Mouse (Mus musculus) kidney, postnatal 0 days (tissue): Measurements from ENCODE around the gene Wfs1. TPM values are rescaled to one million over a fixed set of nuclear protein-coding genes. Genes with fewer than 3 reads are reported as not detected.

Experiments used
- ATAC-seq: fragments of 200-750 bp; cut with Nextera tagmentation; replicated peaks from 2 replicates; pipeline ENCODE4 v1.8.0; 2017; ENCODE audit warnings: low read depth, moderate number of reproducible peaks, moderate TSS enrichment, moderate library complexity; ENCODE audit not compliant: low FRiP score
- DNase-seq: peaks from one replicate; pipeline ENCODE4 v3.0.0-alpha.2; 2016; ENCODE audit warnings: low spot score
- H3K27ac ChIP-seq: fragments of 300-500 bp; sonication (generic); 2 replicates; pipeline ENCODE4 v1.5.1; 2014; ENCODE audit warnings: mild to moderate bottlenecking
- H3K27me3 ChIP-seq: fragments of 300-500 bp; sonication (generic); 2 replicates; pipeline ENCODE4 v1.6.1; 2014; ENCODE audit warnings: low read length, mixed read lengths; ENCODE audit not compliant: insufficient read depth
- H3K36me3 ChIP-seq: fragments of 300-500 bp; sonication (generic); 2 replicates; pipeline ENCODE4 v1.6.1; 2014; ENCODE audit warnings: low read length, mixed read lengths; ENCODE audit not compliant: insufficient read depth
- H3K4me1 ChIP-seq: fragments of 300-500 bp; sonication (generic); replicated peaks from 2 replicates; pipeline ENCODE4 v1.6.1; 2014; ENCODE audit warnings: antibody characterized with exemption, low read length, mixed read lengths; ENCODE audit not compliant: insufficient read depth
- H3K4me2 ChIP-seq: fragments of 300-500 bp; sonication (generic); 2 replicates; pipeline ENCODE4 v1.6.1; 2014; ENCODE audit warnings: mild to moderate bottlenecking, low read length, moderate library complexity, mixed read lengths
- H3K4me3 ChIP-seq: fragments of 300-500 bp; sonication (generic); replicated peaks from 2 replicates; pipeline ENCODE4 v1.5.1; 2014; ENCODE audit warnings: low read depth, low read length
- H3K9ac ChIP-seq: fragments of 300-500 bp; sonication (generic); 2 replicates; pipeline ENCODE4 v1.6.1; 2014; ENCODE audit warnings: low read depth, low read length
- H3K9me3 ChIP-seq: fragments of 300-500 bp; sonication (generic); replicated peaks from 2 replicates; pipeline ENCODE4 v1.6.1; 2016; ENCODE audit warnings: low read length, inconsistent platforms, mixed read lengths
- CTCF ChIP-seq: IDR thresholded peaks from 2 replicates; pipeline ENCODE4 v1.5.1; 2016; ENCODE audit warnings: antibody characterized with exemption, low read depth, mild to moderate bottlenecking, moderate library complexity
- WGBS: fragments of 180-500 bp; shearing (Covaris S2); extraction: QIAGEN DNeasy Blood & Tissue Kit; methylation state at CpG from one replicate; pipeline ENCODE4 v1.1.7; 2014; 5-methylcytosine and 5-hydroxymethylcytosine counted together
- polyA plus RNA-seq: library from polyadenylated mRNA; unstranded; fragments of >200 nt; fragmentation: Nextera tagmentation; extraction: Ambion mirVana; gene quantifications from 2 replicates; pipeline ENCODE4 v1.2.1, GENCODE M21; 2015

Wfs1 gene
- polyA plus RNA-seq, 1 experiment from 2014 or later: 14.2 TPM

DNA sequence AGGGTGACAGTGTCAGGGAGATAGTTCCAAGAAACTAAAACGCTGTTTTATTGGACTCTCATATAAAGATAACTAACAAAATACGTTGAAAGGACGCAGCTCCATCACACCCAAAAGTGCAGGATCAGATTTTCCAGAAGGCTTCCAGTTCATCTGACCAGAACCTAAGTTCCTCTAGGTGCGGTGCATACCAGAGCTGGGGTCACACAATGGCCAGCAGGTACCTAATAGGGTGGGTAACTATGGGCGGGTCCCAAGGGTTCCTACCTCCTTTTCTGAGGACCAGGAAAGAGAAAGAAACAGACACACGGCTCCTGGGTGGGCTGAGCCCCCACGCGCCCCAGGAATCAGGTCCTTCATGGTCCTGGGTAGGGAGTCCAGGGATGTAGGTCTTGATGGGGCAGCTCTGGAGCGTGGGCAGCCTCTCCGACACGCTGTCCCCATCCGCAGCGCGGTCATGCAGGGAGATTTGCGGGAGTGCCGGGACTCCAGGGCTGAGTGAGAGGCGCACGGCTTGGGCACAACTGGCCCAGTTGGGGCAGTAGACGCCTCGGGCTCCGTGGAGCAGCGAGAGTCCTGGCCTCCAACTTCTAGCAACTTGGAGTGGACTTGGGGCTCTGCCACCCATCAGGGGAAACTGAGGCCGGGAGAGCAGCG, 753 bp downstream of the Wfs1 start:
- peak overlapping the region; percentile 93 for H3K4me2 ChIP-seq
- 0 out of 2 replicates have a peak, but pooled peaks cover 10% of the 10 kb centered on the region for H3K4me1 ChIP-seq
- TF ChIP-seq CTCF: no peak
- peak overlapping the region; percentile 80 for H3K9ac ChIP-seq
- 6% methylated on average over 24 of the region's 24 CpGs for WGBS
- H3K4me3 ChIP-seq: peak overlapping the region; percentile 66
- no peaks in the 10 kb centered on the region for H3K9me3 ChIP-seq
- ATAC-seq: peak; percentile 31; the same call in 1 of the 2 replicates
- H3K27me3 ChIP-seq: no peaks in the 10 kb centered on the region
- peak overlapping the region; percentile 83 for H3K27ac ChIP-seq
- H3K36me3 ChIP-seq: no peaks in the 10 kb centered on the region
- DNase-seq: peak; percentile 10

DNA sequence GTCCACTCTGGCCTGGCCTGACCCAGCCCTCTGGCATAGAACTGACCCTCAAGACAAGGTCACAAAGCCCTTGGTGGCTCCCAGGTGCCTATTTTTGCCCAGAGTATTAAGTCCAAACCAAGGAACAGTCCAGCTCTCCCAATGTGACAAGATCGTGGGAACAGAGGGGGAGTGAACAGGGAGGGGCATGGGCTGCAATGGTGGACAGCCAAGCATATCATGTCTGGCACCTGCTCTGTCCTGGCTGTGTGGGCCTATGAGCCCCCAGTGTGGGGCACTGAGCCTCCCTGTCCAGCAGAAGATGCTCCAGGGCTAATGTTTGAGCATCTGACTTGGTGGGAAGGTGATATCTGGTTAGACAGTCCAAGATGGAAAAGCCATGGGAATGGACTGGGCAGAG, 2.4 kb downstream of the Wfs1 start:
- DNase-seq (no peak), ATAC-seq (no peak)
- no peaks in the 10 kb centered on the region for H3K9me3 ChIP-seq
- 32% methylated on average over 1 of the region's 1 CpGs for WGBS
- 0 out of 2 replicates have a peak, but pooled peaks cover 10% of the 10 kb centered on the region for H3K4me1 ChIP-seq
- no peak for TF ChIP-seq CTCF
- H3K27me3 ChIP-seq: no peaks in the 10 kb centered on the region
- no peak overlapping the region for H3K9ac ChIP-seq
- H3K36me3 ChIP-seq: no peaks in the 10 kb centered on the region
- no peak overlapping the region for H3K27ac ChIP-seq
- H3K4me2 ChIP-seq: no peak overlapping the region
- H3K4me3 ChIP-seq: no peak overlapping the region

DNA sequence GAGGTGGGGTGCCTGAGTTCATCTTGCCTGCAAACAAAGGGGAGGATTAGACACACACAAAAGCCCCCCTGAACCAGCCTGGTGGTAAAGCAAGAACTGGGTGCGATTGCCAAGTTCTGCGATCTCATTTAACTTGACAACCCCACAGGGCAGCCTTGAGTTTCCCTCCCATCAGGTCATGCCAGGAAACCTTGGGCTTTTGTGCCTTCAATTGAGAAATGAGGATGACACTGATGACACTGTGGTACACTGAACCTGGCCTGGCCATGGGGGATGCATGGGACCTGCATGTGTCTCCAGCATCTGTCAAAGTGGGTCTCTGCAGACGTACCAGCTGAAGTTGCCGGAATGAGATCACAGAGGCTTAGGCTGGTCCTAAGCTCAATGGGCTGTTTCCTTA, 6.7 kb downstream of the Wfs1 start:
- Histone ChIP-seq H3K9ac (no peak overlapping the region), H3K4me1 (peaks cover 12% of the 10 kb centered on the region; the same call in 1 of the 2 replicates)

DNA sequence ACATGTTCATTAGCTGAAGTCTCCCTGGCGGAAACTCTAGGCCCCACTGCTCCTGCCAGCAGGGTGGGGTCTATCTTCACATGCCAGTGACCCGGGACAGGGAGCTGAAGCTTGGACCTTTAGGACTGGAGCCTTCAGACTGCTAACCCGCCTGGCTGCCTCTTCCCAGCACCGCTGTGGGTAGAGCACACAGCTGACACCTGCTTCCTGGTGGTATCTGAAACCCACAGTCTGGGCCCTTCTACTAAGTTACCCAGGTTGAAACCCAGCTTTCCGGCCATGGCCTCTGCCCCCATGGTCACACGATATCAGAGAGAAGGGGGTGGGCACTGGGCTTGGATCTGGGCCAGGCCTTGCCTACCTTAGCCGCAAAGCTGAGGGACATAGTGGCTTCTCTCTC, 9.4 kb downstream of the Wfs1 start:
- Histone ChIP-seq H3K9ac (0 out of 2 replicates have a peak overlapping the region, but pooled peaks have one; percentile 13), H3K27ac (no peak overlapping the region), H3K4me2 (no peak overlapping the region), H3K4me1 (peaks cover 4% of the 10 kb centered on the region; the same call in 1 of the 2 replicates), H3K36me3 (peaks cover 3% of the 10 kb centered on the region; the same call in 1 of the 2 replicates), H3K27me3 (no peaks in the 10 kb centered on the region), H3K9me3 (no peaks in the 10 kb centered on the region), H3K4me3 (no peak overlapping the region)
- ATAC-seq (no peak), DNase-seq (no peak)
- WGBS: 41% methylated on average over 7 of the region's 7 CpGs
- no peak for TF ChIP-seq CTCF

More for the DNA sequence above, 6.7 kb downstream of the Wfs1 start:
- H3K9me3 ChIP-seq: no peaks in the 10 kb centered on the region
- ATAC-seq (no peak), DNase-seq (no peak)
- no peak overlapping the region for H3K27ac ChIP-seq
- H3K27me3 ChIP-seq: no peaks in the 10 kb centered on the region
- H3K36me3 ChIP-seq: peaks cover 3% of the 10 kb centered on the region; the same call in 1 of the 2 replicates
- H3K4me2 ChIP-seq: no peak overlapping the region
- no peak for TF ChIP-seq CTCF
- no peak overlapping the region for H3K4me3 ChIP-seq
- WGBS: 89% methylated on average over 4 of the region's 4 CpGs

DNA sequence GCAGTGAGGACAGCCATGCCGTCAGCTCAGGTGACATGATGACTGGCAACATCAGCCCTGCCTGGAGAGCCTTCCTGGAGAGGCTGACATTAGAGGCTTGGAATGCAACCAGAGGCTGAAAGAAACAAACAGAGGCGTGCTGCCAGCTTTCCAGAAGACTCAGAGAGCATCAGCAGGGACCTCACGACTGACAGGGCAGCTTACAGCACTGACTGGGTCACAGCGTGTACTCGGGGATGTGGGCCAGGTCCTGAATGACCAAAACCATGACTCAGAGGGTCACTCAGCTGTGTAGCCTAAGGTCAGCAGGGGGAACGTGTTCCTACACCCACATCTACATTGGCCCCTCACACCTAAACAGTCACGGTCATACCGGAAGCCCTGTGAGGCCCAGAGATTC, 10.0 kb downstream of the Wfs1 start:
- no peak overlapping the region for H3K4me2 ChIP-seq
- ATAC-seq: no peak
- 44% methylated on average over 8 of the region's 8 CpGs for WGBS
- H3K36me3 ChIP-seq: peaks cover 4% of the 10 kb centered on the region; the same call in 1 of the 2 replicates
- no peak for TF ChIP-seq CTCF
- no peak overlapping the region for H3K9ac ChIP-seq
- no peak overlapping the region for H3K27ac ChIP-seq
- peaks cover 4% of the 10 kb centered on the region; the same call in 1 of the 2 replicates for H3K4me1 ChIP-seq
- DNase-seq: no peak
- H3K4me3 ChIP-seq: no peak overlapping the region
- H3K27me3 ChIP-seq: no peaks in the 10 kb centered on the region
- H3K9me3 ChIP-seq: no peaks in the 10 kb centered on the region

DNA sequence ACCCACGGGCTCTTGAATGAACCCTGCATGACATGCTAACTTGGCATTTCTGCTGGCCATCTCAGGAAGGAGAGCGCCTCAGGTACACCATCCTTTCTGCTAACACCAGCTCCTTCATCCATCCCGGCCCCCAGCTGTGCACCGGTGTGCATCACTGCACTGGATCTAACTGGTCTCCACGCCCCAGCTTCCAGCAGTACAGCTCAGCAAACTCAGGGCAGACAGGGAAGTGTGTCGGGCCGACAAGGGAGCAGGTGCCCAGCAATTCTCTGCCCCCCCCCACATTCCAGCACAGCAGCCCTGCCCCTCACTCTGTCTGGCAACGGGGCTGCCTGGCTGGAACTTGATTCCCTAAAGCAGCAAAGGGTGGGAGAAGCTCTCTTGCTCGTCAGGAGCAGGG, 11.2 kb downstream of the Wfs1 start:
- TF ChIP-seq CTCF: no peak
- DNase-seq: peak; percentile 44

More for the DNA sequence above, 11.2 kb downstream of the Wfs1 start:
- Histone ChIP-seq H3K27me3 (no peaks in the 10 kb centered on the region), H3K4me1 (peaks cover 4% of the 10 kb centered on the region; the same call in 1 of the 2 replicates), H3K9ac (no peak overlapping the region), H3K4me2 (no peak overlapping the region), H3K27ac (no peak overlapping the region), H3K9me3 (no peaks in the 10 kb centered on the region), H3K4me3 (no peak overlapping the region), H3K36me3 (peaks cover 9% of the 10 kb centered on the region; the same call in 1 of the 2 replicates)
- 45% methylated on average over 9 of the region's 9 CpGs for WGBS
- peak; percentile 83 for ATAC-seq
